Mouse (Mus musculus): ENCODE results near the gene Slc36a1. TPM values are rescaled to one million over a fixed set of nuclear protein-coding genes. Genes with fewer than 3 reads are reported as not detected.

Slc36a1 gene
- polyA plus RNA-seq, 1 experiment: 6.3 TPM

DNA sequence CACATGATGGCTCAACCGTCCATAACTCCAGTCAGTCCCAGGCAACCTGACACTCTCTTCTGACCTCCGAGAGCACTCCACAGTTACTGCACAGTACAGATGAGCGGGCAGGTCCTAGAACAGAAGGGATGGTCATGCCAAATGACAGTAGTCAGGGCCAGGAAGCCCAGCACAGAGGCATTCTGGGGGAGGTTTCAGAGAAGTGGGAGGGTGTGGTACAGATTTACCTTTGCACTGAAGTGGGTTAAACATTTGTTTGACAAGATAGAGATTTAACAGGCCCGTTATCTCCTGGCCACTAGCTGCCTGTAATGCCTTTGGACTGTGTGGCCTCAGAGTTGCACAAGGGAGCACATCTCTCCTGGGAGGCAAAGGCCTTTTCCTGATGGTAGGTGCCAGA lies 13.3 kb downstream of the Slc36a1 start:
- no peaks in the 10 kb centered on the region for H3K27me3 ChIP-seq (ENCODE audit: control insufficient read depth, insufficient read depth, low read length, poor library complexity, severe bottlenecking)
- no peaks in the 10 kb centered on the region for H3K9me3 ChIP-seq (replicated peaks; ENCODE audit: control insufficient read depth, insufficient read depth, low read length, poor library complexity, severe bottlenecking)
- no peak overlapping the region for H3K9ac ChIP-seq (ENCODE audit: low read depth, poor library complexity, severe bottlenecking)
- no peak overlapping the region for H3K27ac ChIP-seq (ENCODE audit: insufficient read depth, low read length)
- no peak overlapping the region for H3K4me3 ChIP-seq (ENCODE audit: low read depth, low read length)
- H3K4me1 ChIP-seq (ENCODE audit: control insufficient read depth, insufficient read depth, low read length): no peaks in the 10 kb centered on the region
- no peaks in the 10 kb centered on the region for H3K36me3 ChIP-seq (ENCODE audit: control insufficient read depth, insufficient read depth, low read length, poor library complexity, severe bottlenecking)
- TF ChIP-seq POLR2A (IDR thresholded peaks at IDR 0.05; ENCODE audit: insufficient read depth, low read length): no peak
- TF ChIP-seq EP300 (IDR thresholded peaks at IDR 0.05; ENCODE audit: insufficient read depth, low read depth, low read length): no peak
- TF ChIP-seq CTCF (IDR thresholded peaks at IDR 0.05; ENCODE audit: low read depth, low read length): no peak

DNA sequence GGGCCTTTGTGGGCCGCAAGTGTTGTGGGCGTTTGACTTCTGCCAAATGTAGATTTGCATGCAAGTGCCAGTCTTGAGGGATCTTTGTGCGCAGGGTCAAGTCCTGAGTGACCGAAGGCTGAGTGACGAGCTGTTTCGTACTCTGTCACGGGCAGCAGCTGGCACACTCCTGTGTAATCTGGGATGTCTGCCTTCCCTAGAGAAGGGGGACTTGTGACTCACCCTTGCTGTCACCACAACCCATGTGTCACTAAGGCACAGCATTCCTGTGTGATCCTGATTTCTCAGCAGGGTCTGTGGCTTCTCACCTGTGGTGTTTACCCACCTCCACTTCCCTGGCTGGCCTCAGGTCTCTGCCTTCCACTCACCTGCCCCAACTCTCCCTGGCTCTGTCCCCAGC lies 13.7 kb downstream of the Slc36a1 start:
- no peak overlapping the region for H3K9ac ChIP-seq (ENCODE audit: low read depth, poor library complexity, severe bottlenecking)
- H3K27ac ChIP-seq (ENCODE audit: insufficient read depth, low read length): no peak overlapping the region
- no peaks in the 10 kb centered on the region for H3K27me3 ChIP-seq (ENCODE audit: control insufficient read depth, insufficient read depth, low read length, poor library complexity, severe bottlenecking)
- H3K4me1 ChIP-seq (ENCODE audit: control insufficient read depth, insufficient read depth, low read length): no peaks in the 10 kb centered on the region
- no peaks in the 10 kb centered on the region for H3K9me3 ChIP-seq (replicated peaks; ENCODE audit: control insufficient read depth, insufficient read depth, low read length, poor library complexity, severe bottlenecking)
- no peaks in the 10 kb centered on the region for H3K36me3 ChIP-seq (ENCODE audit: control insufficient read depth, insufficient read depth, low read length, poor library complexity, severe bottlenecking)
- TF ChIP-seq EP300 (IDR thresholded peaks at IDR 0.05; ENCODE audit: insufficient read depth, low read depth, low read length) (no peak), POLR2A (IDR thresholded peaks at IDR 0.05; ENCODE audit: insufficient read depth, low read length) (no peak), CTCF (IDR thresholded peaks at IDR 0.05; ENCODE audit: low read depth, low read length) (no peak)
- H3K4me3 ChIP-seq (ENCODE audit: low read depth, low read length): no peak overlapping the region

DNA sequence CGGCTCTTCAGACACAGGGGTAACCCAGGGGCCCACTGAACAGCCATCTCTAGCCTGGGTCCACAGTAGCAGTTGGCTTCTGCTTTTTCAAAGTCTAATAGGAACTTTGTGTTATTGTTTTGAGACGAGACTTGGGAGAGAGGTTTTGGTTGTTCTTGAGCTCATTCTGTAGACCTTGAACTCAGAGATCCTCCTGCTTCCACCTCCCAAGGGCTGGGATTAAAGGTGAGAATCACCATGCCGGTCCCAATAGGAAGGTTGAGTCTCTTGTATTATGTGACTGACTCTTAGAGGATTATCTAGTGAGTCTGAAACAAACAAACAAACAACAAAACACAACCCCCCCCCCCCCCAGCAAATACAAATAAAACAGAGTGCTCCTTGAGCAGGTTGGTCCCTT lies 14.3 kb downstream of the Slc36a1 start:
- Histone ChIP-seq H3K9me3 (replicated peaks; ENCODE audit: control insufficient read depth, insufficient read depth, low read length, poor library complexity, severe bottlenecking) (no peaks in the 10 kb centered on the region), H3K27ac (ENCODE audit: insufficient read depth, low read length) (no peak overlapping the region), H3K9ac (ENCODE audit: low read depth, poor library complexity, severe bottlenecking) (no peak overlapping the region), H3K36me3 (ENCODE audit: control insufficient read depth, insufficient read depth, low read length, poor library complexity, severe bottlenecking) (no peaks in the 10 kb centered on the region), H3K4me1 (ENCODE audit: control insufficient read depth, insufficient read depth, low read length) (no peaks in the 10 kb centered on the region), H3K27me3 (ENCODE audit: control insufficient read depth, insufficient read depth, low read length, poor library complexity, severe bottlenecking) (no peaks in the 10 kb centered on the region), H3K4me3 (ENCODE audit: low read depth, low read length) (no peak overlapping the region)
- TF ChIP-seq CTCF (IDR thresholded peaks at IDR 0.05; ENCODE audit: low read depth, low read length) (no peak), EP300 (IDR thresholded peaks at IDR 0.05; ENCODE audit: insufficient read depth, low read depth, low read length) (no peak), POLR2A (IDR thresholded peaks at IDR 0.05; ENCODE audit: insufficient read depth, low read length) (no peak)

DNA sequence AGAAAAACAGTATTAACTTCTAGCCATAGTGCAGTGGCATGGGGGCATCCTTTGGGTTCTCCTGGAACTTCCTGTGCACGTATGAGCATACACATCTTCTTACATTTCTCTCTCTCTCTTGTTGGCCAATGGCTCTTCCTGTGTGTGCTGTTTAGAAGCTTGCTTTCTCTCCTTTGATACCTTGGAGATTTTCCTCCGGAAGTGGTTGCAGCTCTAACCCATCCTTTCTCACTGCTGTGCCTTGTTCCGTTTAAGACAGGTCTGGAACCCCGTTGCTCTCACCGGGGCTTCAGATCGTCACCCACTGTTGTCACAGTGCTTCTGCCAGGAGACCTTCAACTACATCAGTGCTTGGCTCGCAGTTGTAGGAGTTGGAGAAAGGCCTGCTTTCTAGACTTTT lies 17.2 kb downstream of the Slc36a1 start:
- TF ChIP-seq EP300 (IDR thresholded peaks at IDR 0.05; ENCODE audit: insufficient read depth, low read depth, low read length) (no peak), CTCF (IDR thresholded peaks at IDR 0.05; ENCODE audit: low read depth, low read length) (no peak), POLR2A (IDR thresholded peaks at IDR 0.05; ENCODE audit: insufficient read depth, low read length) (no peak)
- Histone ChIP-seq H3K4me3 (ENCODE audit: low read depth, low read length) (no peak overlapping the region), H3K36me3 (ENCODE audit: control insufficient read depth, insufficient read depth, low read length, poor library complexity, severe bottlenecking) (no peaks in the 10 kb centered on the region)

DNA sequence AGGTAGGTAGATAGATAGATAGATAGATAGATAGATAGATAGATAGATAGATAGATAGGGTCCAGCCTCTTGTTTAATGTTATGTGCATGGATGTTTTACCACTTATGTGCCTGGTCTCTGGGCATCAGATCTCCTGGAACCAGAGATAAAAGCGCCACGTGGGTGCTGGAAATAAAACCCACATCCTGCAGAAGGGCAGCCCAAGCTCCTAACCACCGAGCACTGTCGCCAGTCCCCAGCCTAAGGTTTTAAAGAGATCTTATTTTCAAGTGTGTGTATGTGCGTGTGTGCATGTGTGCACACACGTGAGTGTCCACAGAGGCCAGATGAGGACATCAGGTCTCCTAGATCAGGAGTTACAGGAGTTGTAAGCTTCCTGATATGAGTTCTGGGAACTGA lies 26.9 kb downstream of the Slc36a1 start:
- TF ChIP-seq CTCF (IDR thresholded peaks at IDR 0.05; ENCODE audit: low read depth, low read length): no peak
- no peak for TF ChIP-seq EP300 (IDR thresholded peaks at IDR 0.05; ENCODE audit: insufficient read depth, low read depth, low read length)
- TF ChIP-seq POLR2A (IDR thresholded peaks at IDR 0.05; ENCODE audit: insufficient read depth, low read length): no peak
- H3K4me1 ChIP-seq (ENCODE audit: control insufficient read depth, insufficient read depth, low read length): no peaks in the 10 kb centered on the region
- H3K27me3 ChIP-seq (ENCODE audit: control insufficient read depth, insufficient read depth, low read length, poor library complexity, severe bottlenecking): no peaks in the 10 kb centered on the region
- H3K9ac ChIP-seq (ENCODE audit: low read depth, poor library complexity, severe bottlenecking): no peak overlapping the region
- H3K27ac ChIP-seq (ENCODE audit: insufficient read depth, low read length): no peak overlapping the region
- no peak overlapping the region for H3K4me3 ChIP-seq (ENCODE audit: low read depth, low read length)
- H3K9me3 ChIP-seq (replicated peaks; ENCODE audit: control insufficient read depth, insufficient read depth, low read length, poor library complexity, severe bottlenecking): no peaks in the 10 kb centered on the region
- H3K36me3 ChIP-seq (ENCODE audit: control insufficient read depth, insufficient read depth, low read length, poor library complexity, severe bottlenecking): 0 out of 2 replicates have a peak, but pooled peaks cover 3% of the 10 kb centered on the region

More for the DNA sequence above, 17.2 kb downstream of the Slc36a1 start:
- Histone ChIP-seq H3K27me3 (ENCODE audit: control insufficient read depth, insufficient read depth, low read length, poor library complexity, severe bottlenecking) (no peaks in the 10 kb centered on the region), H3K9me3 (replicated peaks; ENCODE audit: control insufficient read depth, insufficient read depth, low read length, poor library complexity, severe bottlenecking) (no peaks in the 10 kb centered on the region), H3K4me1 (ENCODE audit: control insufficient read depth, insufficient read depth, low read length) (no peaks in the 10 kb centered on the region), H3K9ac (ENCODE audit: low read depth, poor library complexity, severe bottlenecking) (no peak overlapping the region), H3K27ac (ENCODE audit: insufficient read depth, low read length) (no peak overlapping the region)

DNA sequence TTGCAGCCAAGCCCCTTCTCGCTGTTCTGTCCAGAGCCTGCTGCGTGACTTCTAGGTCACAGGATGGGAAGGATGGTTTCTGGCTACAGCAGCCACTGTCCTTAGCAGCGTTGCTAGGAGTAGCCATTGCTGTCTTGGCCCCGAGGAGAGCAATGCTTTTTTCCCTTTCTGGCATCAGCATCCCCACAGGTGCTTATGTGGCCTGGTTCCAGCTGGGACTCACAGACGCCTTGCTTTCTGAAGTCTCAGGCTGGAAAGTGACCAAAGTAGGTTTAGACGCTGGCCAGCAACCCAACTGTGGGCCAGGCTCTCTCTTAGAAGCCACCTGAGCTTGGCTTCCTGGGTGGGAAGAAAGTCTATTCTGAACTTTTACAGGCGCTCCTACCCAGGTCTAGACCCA lies 30.1 kb downstream of the Slc36a1 start:
- no peaks in the 10 kb centered on the region for H3K4me1 ChIP-seq (ENCODE audit: control insufficient read depth, insufficient read depth, low read length)
- no peak for TF ChIP-seq EP300 (IDR thresholded peaks at IDR 0.05; ENCODE audit: insufficient read depth, low read depth, low read length)
- TF ChIP-seq CTCF (IDR thresholded peaks at IDR 0.05; ENCODE audit: low read depth, low read length): no peak
- no peak for TF ChIP-seq POLR2A (IDR thresholded peaks at IDR 0.05; ENCODE audit: insufficient read depth, low read length)
- H3K9me3 ChIP-seq (replicated peaks; ENCODE audit: control insufficient read depth, insufficient read depth, low read length, poor library complexity, severe bottlenecking): no peaks in the 10 kb centered on the region
- H3K27ac ChIP-seq (ENCODE audit: insufficient read depth, low read length): no peak overlapping the region
- 0 out of 2 replicates have a peak, but pooled peaks cover 3% of the 10 kb centered on the region for H3K36me3 ChIP-seq (ENCODE audit: control insufficient read depth, insufficient read depth, low read length, poor library complexity, severe bottlenecking)
- no peak overlapping the region for H3K9ac ChIP-seq (ENCODE audit: low read depth, poor library complexity, severe bottlenecking)
- H3K4me3 ChIP-seq (ENCODE audit: low read depth, low read length): no peak overlapping the region
- no peaks in the 10 kb centered on the region for H3K27me3 ChIP-seq (ENCODE audit: control insufficient read depth, insufficient read depth, low read length, poor library complexity, severe bottlenecking)

Data from ES-Bruce4 (cell line).